Mouse (Mus musculus): ENCODE data around the gene Phgdh. TPM values are rescaled to one million over a fixed set of nuclear protein-coding genes. Genes with fewer than 3 reads are reported as not detected.

Phgdh gene
- total RNA-seq, 2 experiments from 2014 or later: 2.2 to 3.1 TPM

DNA sequence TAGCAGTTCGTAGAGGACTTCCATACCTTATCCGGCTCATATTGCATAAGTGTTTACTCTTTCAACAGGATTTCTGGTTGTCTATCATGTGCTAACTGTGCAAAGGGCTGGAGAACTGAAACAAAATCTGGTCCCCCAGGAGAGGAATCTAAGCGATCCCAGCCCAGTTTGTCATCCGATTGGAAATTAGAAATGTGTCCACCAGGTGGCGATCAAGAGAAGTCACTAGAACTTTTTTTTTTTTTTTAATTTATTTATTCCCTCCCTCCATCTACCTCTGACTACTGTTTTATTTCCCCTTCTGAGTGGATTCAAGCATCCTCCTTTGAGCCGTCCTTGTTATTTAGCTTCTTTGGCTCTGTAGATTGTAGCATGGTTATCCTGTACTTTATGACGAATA lies 14.1 kb upstream of the Phgdh start:
- intact Hi-C loops (cut with DNase I): no loop called here
- peak; percentile 4 for DNase-seq (ENCODE audit: low spot score)

DNA sequence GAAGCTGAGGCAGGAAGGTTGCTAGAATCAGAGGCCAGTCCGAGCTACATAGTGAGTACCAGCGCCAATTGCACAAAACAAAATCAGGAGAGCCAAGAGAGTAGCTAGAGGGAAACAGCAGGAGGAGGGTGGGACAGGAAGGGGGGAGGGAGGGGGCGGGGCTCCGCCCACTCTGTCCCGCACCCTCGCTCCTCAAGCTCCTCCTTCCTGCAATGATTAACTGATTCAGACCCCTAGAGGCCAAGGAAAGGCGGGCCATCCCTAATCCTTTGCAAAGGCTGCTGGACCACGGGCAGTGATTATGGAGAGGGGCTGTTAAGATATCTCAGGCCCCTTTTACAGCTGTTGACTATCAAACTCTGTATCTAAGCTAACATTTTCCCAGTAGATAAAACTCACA lies 8.9 kb upstream of the Phgdh start:
- DNase-seq (ENCODE audit: low spot score): no peak
- intact Hi-C loops (cut with DNase I): no loop called here

DNA sequence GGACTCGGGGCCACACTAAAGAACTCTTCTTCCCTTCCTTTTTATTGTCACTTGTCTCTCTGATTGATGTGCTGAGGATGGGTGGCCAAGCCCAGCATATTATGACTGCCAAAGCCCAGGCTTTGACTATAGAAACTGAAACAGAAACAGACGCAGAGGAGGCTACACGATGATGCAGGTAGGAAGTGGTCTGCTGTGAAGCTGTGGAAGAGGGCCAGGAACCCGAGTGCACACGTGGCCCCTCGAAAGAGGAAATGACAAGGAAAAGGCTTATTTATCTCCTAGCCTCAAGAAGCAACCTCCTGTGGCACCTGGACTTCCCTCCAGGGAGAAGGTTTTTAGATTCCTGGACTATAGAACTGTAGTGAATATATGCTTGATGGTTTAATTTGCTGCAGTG lies 8.3 kb upstream of the Phgdh start:
- intact Hi-C loops (cut with DNase I): no loop called here
- no peak for DNase-seq (ENCODE audit: low spot score)

DNA sequence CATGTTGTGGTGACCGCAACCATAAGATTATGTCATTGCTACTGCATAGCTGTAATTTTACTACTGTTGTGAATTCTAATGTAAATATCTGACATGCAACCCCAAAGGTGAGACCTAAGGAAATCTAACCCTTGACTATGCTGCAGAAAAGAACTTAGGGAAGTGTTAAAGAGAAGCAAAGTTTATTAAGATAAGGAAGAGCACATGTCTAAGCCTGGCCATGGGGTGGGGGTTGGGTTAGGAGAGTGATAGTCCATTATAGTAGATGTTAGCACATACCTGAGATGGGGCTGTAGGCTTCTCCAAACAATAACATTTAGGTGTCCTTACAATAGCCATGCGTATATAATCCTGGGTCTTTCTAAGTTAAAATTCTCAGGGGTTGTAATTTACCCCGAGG lies 3.4 kb upstream of the Phgdh start:
- intact Hi-C loops (cut with DNase I): no loop called here
- no peak for DNase-seq (ENCODE audit: low spot score)

DNA sequence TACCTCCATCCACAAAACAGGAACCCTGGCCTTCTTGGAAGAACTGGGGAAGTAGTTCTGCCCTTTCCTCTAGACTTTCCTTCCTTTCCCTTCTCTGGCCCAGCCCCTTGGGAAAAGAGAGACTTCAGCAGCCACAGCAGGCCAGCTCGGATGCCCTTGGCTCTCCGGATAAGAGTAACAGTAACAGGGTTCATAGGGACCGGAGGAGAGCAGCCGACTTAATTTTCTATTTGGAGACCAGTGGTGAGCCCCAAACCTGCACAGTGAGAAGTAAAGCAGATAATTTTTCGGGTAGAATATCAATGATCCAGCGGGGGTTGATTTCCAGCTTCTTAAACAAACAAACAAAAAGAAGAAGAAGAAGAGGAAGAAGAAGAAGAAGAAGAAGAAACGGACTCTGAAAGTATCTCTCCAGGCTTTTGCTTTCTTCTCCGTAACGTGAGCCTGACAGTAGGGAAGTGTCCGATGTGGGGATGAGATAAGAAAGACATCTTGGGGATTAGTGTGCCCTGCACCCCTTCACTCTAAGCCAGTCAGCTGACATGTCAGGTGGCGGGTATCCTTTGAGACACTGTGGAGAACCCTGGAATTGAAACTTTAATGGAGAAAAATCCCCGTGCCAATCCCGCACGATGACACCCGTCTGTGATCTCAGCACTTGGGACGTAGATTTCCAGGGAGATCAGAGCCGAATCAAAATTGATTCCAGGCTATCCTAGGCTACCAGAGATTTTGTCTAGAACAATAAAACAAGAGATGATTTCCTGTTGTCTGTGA lies 1.2 kb upstream of the Phgdh start:
- no peak for DNase-seq (ENCODE audit: low spot score)
- intact Hi-C loops (cut with DNase I): no loop called here

DNA sequence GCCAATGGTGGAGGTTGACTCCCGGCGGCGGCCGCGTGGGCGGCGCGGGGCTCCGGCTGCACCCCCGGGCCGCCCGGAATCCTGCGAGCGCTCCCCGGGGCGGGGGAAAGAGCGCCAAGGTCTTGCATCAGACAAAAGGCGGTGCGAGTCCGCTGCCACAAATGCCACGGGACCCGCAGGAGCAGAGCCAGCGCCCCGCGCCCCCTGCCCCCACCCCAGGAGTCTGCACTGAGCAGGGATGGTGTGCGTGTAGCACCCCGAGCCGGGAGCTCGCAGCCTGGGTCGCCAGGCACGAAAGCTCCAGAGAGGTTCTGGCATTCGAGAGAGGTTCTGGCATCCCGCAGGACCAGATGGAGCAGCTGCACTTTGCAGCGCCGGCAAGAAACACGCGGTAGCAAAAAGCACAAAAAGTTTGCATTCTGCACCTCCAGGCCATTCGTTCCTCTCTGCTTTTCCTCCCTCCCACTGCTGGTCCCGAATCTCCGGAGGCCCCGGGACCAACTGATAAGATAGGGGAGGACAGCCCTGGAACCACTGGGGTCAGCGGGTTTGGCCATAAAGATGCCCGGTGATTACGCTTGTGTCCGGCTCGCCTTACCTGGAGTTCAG lies 589 bp downstream of the Phgdh start:
- DNase-seq (ENCODE audit: low spot score): peak; percentile 24
- intact Hi-C loops (cut with DNase I): no loop called here

DNA sequence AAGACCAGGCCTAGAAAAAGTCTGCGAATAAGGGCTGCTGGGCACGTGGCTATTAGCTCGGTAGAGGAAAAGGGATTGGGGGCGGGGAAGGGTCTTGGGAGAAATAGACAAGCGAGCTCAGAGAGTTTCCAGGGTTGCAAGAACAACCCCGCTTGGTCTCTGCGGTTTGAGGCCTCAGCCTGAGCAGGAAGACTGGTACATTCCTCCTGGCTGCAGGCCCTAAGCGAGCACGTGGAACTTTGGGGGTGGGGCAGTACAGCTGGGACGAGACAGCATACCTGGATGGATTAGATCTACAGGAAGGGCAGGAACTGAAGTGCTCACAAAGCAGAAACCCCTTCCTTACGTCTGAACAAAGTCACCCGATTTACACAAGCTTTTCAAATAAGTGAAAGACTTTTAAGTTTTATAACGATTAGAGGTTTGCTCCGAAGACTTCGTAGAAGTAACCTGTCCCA lies 1.2 kb downstream of the Phgdh start:
- no peak for DNase-seq (ENCODE audit: low spot score)
- intact Hi-C loops (cut with DNase I): no loop called here

DNA sequence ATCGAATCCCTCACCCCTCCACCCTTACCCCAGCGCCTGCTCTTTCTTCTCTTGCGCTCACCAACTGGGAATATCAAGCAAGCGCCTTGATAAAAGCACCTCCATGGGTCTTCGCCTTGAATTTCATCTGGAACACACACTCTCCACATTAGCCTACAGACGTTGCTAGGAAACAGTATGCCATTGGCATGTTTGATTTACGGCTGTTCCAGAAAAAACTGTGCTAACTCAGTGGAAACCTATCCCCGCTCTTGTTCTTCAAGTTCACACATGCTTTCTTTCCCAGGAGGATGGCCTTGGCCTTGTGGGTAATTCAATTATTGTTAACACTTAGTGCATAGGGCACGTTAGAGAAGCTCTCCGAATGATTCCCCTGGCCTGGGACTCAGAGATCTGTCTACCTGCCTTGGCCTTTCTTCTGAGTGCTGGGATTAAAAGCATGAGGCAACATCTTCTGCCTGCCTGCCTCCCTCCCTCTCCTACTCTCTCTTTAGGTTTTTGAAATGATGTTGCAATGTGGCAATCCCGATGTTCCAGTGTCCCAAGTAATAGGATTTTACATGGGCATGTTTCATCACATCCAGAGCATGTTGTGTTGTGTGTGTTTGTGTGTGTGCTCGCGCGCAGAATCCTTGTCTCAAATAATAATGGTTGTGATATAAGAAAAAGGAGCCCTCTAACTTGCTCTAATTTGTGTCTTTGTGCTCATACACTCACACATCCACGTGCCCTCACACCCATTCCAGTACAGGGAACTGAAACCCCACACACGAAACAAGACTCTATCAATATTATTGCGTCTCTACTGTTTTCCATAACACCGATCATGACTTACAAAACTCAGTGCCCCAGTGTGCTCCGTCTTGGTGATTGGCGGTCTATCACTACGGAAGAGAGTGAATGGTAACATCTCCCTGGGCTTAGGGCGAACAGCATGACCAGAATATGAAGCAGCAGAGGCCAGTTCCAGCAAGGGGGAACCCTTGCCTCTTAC lies 2.8 kb downstream of the Phgdh start:
- intact Hi-C loops (cut with DNase I): no loop called here

DNA sequence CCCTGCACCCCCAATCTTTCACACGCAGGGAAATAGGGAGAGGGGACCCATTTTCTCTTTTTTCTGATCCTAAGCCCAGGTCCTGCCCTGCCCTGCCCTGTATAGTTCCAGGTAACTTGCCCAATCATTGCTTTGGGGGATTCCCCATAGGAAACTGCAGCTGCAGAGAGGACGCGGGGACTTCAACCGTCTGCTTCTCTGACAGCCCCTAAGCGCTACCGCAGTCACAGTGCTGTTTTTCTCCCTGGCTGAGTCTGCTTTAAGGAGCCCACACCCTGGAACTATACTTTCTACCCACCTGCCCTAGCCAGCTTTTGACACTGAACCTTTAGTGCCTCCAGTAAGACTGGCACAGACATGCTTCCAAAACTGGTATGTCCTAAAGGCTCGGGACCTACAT lies 3.9 kb downstream of the Phgdh start:
- DNase-seq (ENCODE audit: low spot score): no peak
- intact Hi-C loops (cut with DNase I): no loop called here

More for the DNA sequence above, 2.8 kb downstream of the Phgdh start:
- no peak for DNase-seq (ENCODE audit: low spot score)

DNA sequence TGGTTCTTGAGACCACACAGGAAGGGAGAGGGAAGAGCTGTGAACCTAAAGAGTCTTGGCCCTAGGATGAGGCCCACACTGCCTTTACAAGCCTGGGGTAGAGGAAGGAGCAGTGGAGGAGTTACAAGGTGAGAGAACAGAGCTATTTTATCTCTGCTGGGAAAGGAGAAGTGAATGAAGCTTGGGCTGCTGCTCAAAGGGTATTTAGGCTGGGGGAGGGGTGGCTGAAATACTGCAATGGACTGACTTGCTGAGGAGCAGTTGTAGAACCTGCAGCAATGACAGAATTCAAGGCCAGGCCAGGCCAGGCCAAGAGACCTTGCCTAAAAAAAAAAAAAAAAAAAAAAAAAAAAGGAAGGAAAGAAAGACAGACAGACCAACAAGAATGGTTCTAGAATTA lies 4.5 kb downstream of the Phgdh start:
- no peak for DNase-seq (ENCODE audit: low spot score)
- intact Hi-C loops (cut with DNase I): no loop called here

DNA sequence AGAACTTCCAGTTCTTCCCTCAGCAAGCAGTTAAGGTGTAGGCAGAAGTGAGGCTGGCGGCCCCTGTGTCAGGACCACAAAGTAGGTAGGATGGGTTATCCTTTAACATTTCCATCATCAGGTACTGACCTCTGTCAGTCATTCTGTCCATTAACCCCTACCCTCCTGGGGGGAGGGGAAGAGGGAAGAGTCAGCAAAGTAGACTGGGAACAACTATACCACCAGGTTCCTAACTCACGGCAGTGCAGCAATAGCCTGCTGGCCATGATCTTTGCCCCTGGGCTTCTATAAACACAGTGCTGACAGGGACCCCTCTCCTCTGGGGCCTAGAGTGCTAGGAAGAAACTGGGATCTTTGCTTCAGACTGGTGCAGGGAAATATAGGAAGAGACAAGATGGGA lies 5.8 kb downstream of the Phgdh start:
- no peak for DNase-seq (ENCODE audit: low spot score)
- intact Hi-C loops (cut with DNase I): no loop called here

DNA sequence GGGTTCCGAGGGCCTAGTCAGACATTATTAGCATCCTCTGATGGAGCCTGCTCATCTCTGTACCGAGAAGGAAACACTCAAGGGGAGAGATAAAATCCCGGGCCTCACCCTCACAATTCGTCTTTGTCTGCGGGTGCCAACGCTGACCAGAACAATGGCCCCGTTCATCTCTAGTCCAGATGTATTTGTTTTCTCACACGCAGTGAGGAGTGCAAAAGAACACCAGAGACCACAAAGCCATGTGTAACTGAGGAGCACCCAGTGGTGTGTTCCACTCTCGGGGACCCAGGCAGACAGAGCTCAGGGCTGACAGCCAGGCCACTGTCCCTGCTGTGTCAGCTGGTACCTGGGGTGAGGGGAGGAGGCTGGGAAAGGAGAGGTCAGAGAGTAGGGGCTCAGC lies 15.6 kb downstream of the Phgdh start:
- intact Hi-C loops (cut with DNase I): no loop called here
- DNase-seq (ENCODE audit: low spot score): no peak

DNA sequence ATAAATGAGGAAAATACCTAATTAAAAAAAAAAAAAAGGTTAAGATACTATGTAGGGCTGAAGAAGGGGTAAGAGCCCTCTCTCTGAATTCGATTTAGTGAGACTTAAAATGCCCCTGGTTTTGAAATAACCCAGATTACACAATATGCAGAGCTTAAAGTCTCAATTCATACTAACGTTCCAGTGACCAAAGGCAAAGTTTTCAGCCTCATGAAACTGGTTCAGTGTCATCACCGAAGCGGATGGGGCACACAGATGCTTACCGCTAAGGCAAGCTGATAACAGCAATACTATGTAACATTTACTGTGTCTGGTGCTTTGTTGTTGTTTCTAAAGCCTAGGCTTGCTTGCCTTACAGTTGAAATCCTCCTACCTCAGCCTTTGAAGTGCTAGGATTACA lies 17.6 kb downstream of the Phgdh start:
- intact Hi-C loops (cut with DNase I): no loop called here

DNA sequence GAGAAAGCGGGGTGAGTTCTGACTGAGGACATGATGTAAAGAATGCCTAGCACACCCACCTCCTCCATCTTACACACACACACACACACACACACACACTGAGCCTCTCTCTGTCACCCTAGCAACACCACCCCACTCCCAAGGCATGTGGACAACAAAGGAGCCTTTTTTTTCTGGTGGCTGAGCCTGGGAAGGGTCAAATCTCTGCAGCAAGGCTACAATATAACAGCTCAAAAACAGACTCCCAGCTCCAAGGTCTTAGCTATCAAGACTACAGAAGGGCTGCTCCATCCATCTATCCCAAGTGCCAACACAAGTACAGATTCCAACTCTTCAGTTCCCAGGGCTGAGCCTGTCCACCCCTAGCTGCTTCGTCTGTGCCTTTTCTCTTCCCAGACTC lies 20.6 kb downstream of the Phgdh start:
- no peak for DNase-seq (ENCODE audit: low spot score)
- intact Hi-C loops (cut with DNase I): no loop called here

More for the DNA sequence above, 17.6 kb downstream of the Phgdh start:
- DNase-seq (ENCODE audit: low spot score): no peak

DNA sequence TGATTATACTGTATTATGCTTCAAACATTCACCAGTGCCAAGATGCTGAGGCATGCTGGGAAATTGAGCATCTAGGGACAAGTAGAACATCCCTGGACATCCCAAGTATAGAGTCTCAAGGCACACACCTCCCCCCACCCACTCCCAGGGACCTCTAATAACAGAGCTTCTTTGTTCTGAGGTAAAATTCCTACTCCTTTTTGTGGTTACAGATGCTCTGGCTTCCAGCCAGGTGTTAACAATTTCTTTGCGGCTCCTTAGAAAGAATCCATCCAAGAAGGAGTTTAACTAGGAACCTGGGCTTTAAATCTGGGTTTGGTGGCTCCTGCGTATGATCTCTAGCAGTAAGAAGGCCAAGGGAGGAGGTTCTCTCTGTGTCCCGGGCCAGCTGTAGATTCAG lies 22.6 kb downstream of the Phgdh start:
- intact Hi-C loops (cut with DNase I): no loop called here
- DNase-seq (ENCODE audit: low spot score): no peak

DNA sequence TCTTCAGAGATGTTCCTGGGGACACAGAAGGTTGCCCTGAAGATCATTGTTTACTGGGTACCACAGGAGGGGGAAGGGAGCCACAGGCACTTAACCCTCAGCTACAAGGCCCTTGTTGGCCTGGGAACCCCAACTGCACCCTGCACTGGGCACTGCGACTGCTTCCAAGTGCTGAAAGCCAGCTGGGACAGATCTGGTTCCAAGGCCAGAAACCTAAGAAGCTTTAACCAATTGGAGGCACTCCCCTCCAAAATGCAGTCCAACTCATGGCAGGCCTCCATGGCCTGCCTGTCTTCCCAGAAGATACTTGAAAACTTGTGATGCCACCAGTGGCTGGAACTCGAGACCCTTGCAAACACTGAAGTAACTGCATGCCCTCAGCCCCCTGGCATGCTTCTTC lies 24.6 kb downstream of the Phgdh start:
- intact Hi-C loops (cut with DNase I): no loop called here
- no peak for DNase-seq (ENCODE audit: low spot score)

DNA sequence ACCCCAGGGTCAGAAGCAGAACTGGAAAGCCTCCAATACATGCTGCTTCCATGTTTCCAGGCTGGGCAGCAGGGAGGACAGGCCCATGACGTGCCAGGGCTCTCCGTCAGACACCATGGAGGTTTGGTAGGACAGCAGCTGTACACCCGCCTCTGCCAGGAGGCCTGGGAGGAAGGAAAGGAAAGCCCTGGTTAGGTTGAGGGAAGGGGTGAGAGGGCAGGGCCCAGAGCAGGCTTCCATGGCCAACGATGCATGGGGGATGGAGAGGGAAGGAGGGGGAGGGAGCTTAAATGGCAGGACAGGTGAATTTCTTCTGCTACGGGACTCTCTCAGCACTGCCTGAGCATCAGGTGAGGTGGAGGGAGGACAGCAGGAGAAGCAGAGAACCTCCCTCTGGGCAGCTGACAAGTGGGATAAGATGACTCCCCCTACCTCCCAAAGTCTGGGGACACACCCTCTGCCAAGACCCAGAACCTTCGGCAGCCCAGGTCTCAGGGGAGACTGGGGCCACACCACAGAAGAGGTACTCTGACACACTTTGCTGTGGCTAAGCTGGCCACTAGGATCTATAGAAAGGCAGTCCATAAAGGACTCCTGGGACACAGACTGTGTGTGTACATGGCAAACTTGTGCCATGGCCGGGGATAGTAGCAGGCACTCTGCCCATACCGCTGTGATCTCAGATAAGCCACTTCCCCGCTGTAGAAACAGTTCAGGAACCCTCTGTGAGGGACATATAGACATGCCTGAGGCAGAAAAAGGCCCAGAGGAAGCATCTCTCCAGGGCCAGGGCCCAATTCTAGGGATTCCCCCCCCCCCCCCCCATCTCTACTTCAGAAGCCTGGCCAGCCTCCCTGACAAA lies 26.3 kb downstream of the Phgdh start:
- intact Hi-C loops (cut with DNase I): loop anchor here (1.0 to 5.0 kb wide), 2 partner anchors 86 to 386 kb away; no protein-coding TSS in a partner anchor

DNA sequence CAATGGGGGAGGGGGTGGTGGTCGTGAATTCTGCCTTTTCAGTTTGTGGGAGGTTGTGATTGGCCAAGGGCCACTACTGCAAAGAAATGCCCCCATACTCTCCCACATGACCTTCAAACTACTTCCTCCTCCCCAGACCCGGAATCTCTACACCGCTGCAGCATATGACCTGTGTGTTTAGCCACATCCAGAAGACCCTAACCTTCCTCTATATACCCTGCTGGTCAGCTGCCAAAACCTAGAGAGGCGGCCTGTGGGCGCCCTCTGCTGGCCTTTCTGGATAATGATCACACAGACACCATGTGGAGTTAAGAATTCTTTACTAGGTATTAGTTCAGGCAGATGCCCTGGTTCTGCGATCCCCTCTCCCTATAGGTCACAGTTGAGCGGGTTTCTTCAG lies 26.9 kb downstream of the Phgdh start:
- intact Hi-C loops (cut with DNase I): loop anchor here (1.0 to 5.0 kb wide), 2 partner anchors 86 to 386 kb away; no protein-coding TSS in a partner anchor
- DNase-seq (ENCODE audit: low spot score): peak; percentile 10

More for the DNA sequence above, 26.3 kb downstream of the Phgdh start:
- DNase-seq (ENCODE audit: low spot score): no peak

DNA sequence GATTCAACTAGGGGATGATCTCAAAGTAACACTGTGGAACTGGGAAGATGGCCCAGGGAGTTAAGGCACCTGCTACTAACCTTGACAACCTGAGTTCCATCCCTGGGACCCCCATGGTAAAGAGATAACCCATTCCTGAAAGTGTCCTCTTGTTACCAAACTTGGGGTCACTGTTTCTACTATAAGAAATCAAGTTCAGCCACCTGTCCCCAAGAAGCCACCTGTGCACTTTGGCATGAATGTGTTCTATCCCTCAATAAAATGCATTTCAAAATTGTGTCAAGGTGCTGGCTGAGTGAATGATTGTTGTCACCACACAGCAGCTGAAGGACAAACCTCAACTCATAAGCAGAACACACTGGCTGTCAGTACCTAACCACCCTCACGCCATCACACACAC lies 29.3 kb downstream of the Phgdh start:
- no peak for DNase-seq (ENCODE audit: low spot score)

More for the DNA sequence above, 29.3 kb downstream of the Phgdh start:
- intact Hi-C loops (cut with DNase I): loop anchor here (5.0 kb wide), 1 partner anchor 383 kb away; no protein-coding TSS in a partner anchor
